Mouse (Mus musculus): ENCODE data around the gene Nap1l4. TPM values are rescaled to one million over a fixed set of nuclear protein-coding genes. Genes with fewer than 3 reads are reported as not detected.

The Nap1l4 gene
- 299 and 377 TPM in 2 replicates for polyA plus RNA-seq (2012; rRNA removed)

GRCm38 (mm10) chr7:143548976-143549457 is at the start of gene Nap1l4:
Nap1l4 (minus strand) TSS chr7:143549106.

GRCm38 (mm10) chr7:143502418-143503200 is 46.3 kb downstream of the Nap1l4 start, which contains the start of gene Phlda2:
Phlda2 (minus strand) TSS chr7:143503150.

GRCm38 (mm10) chr7:143473347-143474101 is 75.4 kb downstream of the Nap1l4 start, which contains the start of gene Slc22a18:
Slc22a18 (plus strand) TSS chr7:143473736.

Other genes with a start within 250 kb of the Nap1l4 start
- 709 and 1,420 TPM in 2 replicates for gene Cdkn1c, start 88.1 kb downstream of the Nap1l4 start, polyA plus RNA-seq (2012; rRNA removed)
- gene Slc22a18, start 75.4 kb downstream of the Nap1l4 start, polyA plus RNA-seq (2012; rRNA removed), result 0.35 and 1.0 TPM in 2 replicates
- gene Phlda2, start 46.0 kb downstream of the Nap1l4 start, polyA plus RNA-seq (2012; rRNA removed), result 3.2 and 4.5 TPM in 2 replicates
- gene Cars, start 51.0 kb upstream of the Nap1l4 start, polyA plus RNA-seq (2012; rRNA removed), result 52.8 and 75.2 TPM in 2 replicates
- gene Tnfrsf26, start 79.6 kb upstream of the Nap1l4 start, polyA plus RNA-seq (2012; rRNA removed), result 0.25 and 0.45 TPM in 2 replicates
- gene Tnfrsf22, start 100.6 kb upstream of the Nap1l4 start, polyA plus RNA-seq (2012; rRNA removed), result 6.9 and 13.3 TPM in 2 replicates
- 0.31 and 0.61 TPM in 2 replicates for gene Tnfrsf23, start 136.8 kb upstream of the Nap1l4 start, polyA plus RNA-seq (2012; rRNA removed)
- gene Osbpl5, start 207.9 kb upstream of the Nap1l4 start, polyA plus RNA-seq (2012; rRNA removed), result 14.6 and 27.2 TPM in 2 replicates
- gene Mrgprg, start 217.9 kb upstream of the Nap1l4 start, polyA plus RNA-seq (2012; rRNA removed), result not detected in 2 replicates
- 2.2 and 2.8 TPM in 2 replicates for gene Mrgpre, start 235.4 kb upstream of the Nap1l4 start, polyA plus RNA-seq (2012; rRNA removed)